Mouse (Mus musculus) Patski (cell line): Measurements from ENCODE around the gene Snrnp25. TPM values are rescaled to one million over a fixed set of nuclear protein-coding genes. Genes with fewer than 3 reads are reported as not detected.

Experiments used
- ATAC-seq: fragments of 100-300 bp; one replicate; pipeline ENCODE4 v1.8.0; 2021
- CTCF ChIA-PET: fragments of 350-600 bp; sonication (Branson Sonifier 250); formaldehyde crosslinking; loops from one replicate; lab custom pipeline; 2022; ENCODE audit warnings: inconsistent platforms; lab: Charles Lee
- POLR2A ChIA-PET: fragments of 350-600 bp; sonication (Branson Sonifier 250); formaldehyde crosslinking; loops from one replicate; lab custom pipeline; 2022; ENCODE audit warnings: antibody characterized with exemption, inconsistent platforms; lab: Charles Lee
- DNase-seq: peaks from one replicate; pipeline ENCODE4 v3.0.0-alpha.2; 2011; ENCODE audit warnings: low read depth, low spot score
- H3K27me3 ChIP-seq: fragments of 371-371 bp; one replicate; pipeline ENCODE4 v1.5.1; 2021
- CTCF ChIP-seq: fragments of 100-300 bp; IDR thresholded peaks from one replicate; pipeline ENCODE4 v1.5.1; 2021
- in situ Hi-C: fragments of 300-500 bp; cut with MboI; formaldehyde crosslinking; loops from 3 replicates; pipeline ENCODE4 v1.11.1; 2018; ENCODE audit warnings: low pct_unique_long_range_greater_than_20kb, mixed read lengths
- polyA plus RNA-seq: library from polyadenylated mRNA; unstranded; gene quantifications from one replicate; pipeline ENCODE4 v1.2.3, GENCODE M21; 2021

The Snrnp25 gene
- polyA plus RNA-seq, 1 experiment from 2014 or later, result 32.0 TPM

GRCm38 (mm10) chr11:32253121-32253520, 47.9 kb downstream of the Snrnp25 start:
- ChIA-PET POLR2A (no interaction called here), CTCF (interaction anchor here (0.9 to 1.4 kb wide), 2 partner anchors 9 to 16 kb away, joined by 3 to 5 read pairs; no protein-coding TSS in a partner anchor)
- no peaks in the 10 kb centered on the region for H3K27me3 ChIP-seq
- ATAC-seq, result no peak
- in situ Hi-C loops, result no loop called here
- DNase-seq, result no peak
- no peak for TF ChIP-seq CTCF

- ATAC-seq, result no peak
- H3K27me3 ChIP-seq, result no peaks in the 10 kb centered on the region
- DNase-seq, result no peak
- in situ Hi-C loops, result no loop called here
- ChIA-PET POLR2A (interaction anchor here (3.4 kb wide), 1 partner anchor 10 kb away, joined by 9 read pairs; the partner anchor contains the start of gene Nprl3), CTCF (interaction anchor here (0.5 to 1.6 kb wide), 4 partner anchors 9 to 23 kb away, joined by 3 to 4 read pairs (median 3); no protein-coding TSS in a partner anchor)
- TF ChIP-seq CTCF, result no peak
These were observed 50.9 kb downstream of the Snrnp25 start for GRCm38 (mm10) chr11:32256146-32256545.

GRCm38 (mm10) chr11:32256566-32256965, 51.4 kb downstream of the Snrnp25 start:
- TF ChIP-seq CTCF, result no peak
- no peaks in the 10 kb centered on the region for H3K27me3 ChIP-seq
- ATAC-seq, result no peak
- POLR2A ChIA-PET, result interaction anchor here (3.4 kb wide), 1 partner anchor 10 kb away, joined by 9 read pairs; the partner anchor contains the start of gene Nprl3
- DNase-seq, result no peak
- in situ Hi-C loops, result no loop called here
- CTCF ChIA-PET, result interaction anchor here (0.8 to 1.6 kb wide), 3 partner anchors 8 to 20 kb away, joined by 3 to 4 read pairs (median 3); no protein-coding TSS in a partner anchor

Other genes with a start within 250 kb of the Snrnp25 start
- gene 4930524B15Rik, start 239.8 kb upstream of the Snrnp25 start, polyA plus RNA-seq, result not detected
- gene Nsg2, start 205.0 kb upstream of the Snrnp25 start, polyA plus RNA-seq, result not detected
- not detected for gene Il9r, start 5.1 kb upstream of the Snrnp25 start, polyA plus RNA-seq
- 50.8 TPM for gene Rhbdf1, start 16.9 kb downstream of the Snrnp25 start, polyA plus RNA-seq
- 26.3 TPM for gene Mpg, start 21.1 kb downstream of the Snrnp25 start, polyA plus RNA-seq
- 46.7 TPM for gene Nprl3, start 62.3 kb downstream of the Snrnp25 start, polyA plus RNA-seq
- gene Hba-x, start 71.0 kb downstream of the Snrnp25 start, polyA plus RNA-seq, result not detected
- not detected for gene Hba-a1, start 78.1 kb downstream of the Snrnp25 start, polyA plus RNA-seq
- gene Hbq1b, start 81.5 kb downstream of the Snrnp25 start, polyA plus RNA-seq, result not detected
- not detected for gene Hba-a2, start 91.1 kb downstream of the Snrnp25 start, polyA plus RNA-seq
- gene Hbq1a, start 94.7 kb downstream of the Snrnp25 start, polyA plus RNA-seq, result not detected
- 38.4 TPM for gene Sh3pxd2b, start 142.4 kb downstream of the Snrnp25 start, polyA plus RNA-seq
- 22.4 TPM for gene Ubtd2, start 250.0 kb downstream of the Snrnp25 start, polyA plus RNA-seq